Mouse (Mus musculus): ENCODE results near the gene Ube2e1. TPM values are rescaled to one million over a fixed set of nuclear protein-coding genes. Genes with fewer than 3 reads are reported as not detected.

Ube2e1 gene
- 126 and 129 TPM in 2 replicates for polyA plus RNA-seq (2015; fragmentation: Nextera tagmentation; extraction: Ambion mirVana)

GRCm38 (mm10) chr14:18331693-18332131, at the start of gene Ube2e1:
Gene Ube2e1 (minus strand): TSS chr14:18331859.

DNA sequence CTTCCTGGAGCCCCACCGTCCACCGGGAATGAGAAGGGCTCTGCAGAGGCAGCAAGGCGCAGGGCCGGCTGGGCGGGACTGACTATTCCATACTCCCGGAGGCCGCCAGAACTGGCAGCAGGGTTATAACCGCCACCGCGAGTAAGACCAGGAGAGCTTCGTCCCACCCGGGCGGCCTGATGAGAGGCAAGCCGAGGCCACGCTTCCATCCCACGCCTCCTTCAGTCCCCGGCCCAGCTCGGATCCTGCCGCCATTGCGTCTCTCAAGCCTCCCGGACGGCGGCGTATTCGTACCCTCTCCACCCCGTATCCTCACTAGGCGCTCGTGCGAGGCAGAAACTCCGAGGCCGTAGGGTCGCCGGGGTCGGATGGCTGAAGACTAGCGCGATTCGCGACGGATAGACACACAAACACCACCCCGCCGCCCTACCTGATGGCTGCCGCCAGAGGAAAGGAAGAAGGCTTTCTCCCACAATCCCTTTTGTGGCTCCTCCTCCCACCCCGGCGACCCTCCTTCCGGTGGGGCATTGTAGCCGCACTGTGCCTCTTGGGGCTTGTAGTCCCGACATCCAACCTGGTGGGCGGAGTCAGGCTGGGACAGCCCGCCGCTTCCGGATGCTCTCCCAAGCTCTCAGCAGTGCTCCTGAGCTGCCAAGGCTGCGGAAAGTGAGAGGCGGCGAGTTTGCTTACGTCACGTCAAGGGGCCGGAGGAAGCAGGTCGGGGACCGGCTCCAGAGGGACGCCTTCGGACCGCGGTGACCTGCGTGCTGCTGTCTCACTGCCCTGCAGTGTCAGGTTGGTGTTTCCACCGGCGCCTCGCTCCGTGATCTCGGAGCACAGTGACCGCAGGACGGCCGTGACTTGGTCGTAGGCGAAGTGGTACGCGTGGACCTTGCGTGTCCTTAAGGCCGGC, 60.9 kb downstream of the Ube2e1 start, which contains the start of the genes Nkiras1 and Rpl15:
Gene Nkiras1, plus strand, starts transcription at position 608 of the 913 bp plus-strand sequence.
Gene Rpl15, minus strand, starts transcription at position 863 of the 913 bp plus-strand sequence.

DNA sequence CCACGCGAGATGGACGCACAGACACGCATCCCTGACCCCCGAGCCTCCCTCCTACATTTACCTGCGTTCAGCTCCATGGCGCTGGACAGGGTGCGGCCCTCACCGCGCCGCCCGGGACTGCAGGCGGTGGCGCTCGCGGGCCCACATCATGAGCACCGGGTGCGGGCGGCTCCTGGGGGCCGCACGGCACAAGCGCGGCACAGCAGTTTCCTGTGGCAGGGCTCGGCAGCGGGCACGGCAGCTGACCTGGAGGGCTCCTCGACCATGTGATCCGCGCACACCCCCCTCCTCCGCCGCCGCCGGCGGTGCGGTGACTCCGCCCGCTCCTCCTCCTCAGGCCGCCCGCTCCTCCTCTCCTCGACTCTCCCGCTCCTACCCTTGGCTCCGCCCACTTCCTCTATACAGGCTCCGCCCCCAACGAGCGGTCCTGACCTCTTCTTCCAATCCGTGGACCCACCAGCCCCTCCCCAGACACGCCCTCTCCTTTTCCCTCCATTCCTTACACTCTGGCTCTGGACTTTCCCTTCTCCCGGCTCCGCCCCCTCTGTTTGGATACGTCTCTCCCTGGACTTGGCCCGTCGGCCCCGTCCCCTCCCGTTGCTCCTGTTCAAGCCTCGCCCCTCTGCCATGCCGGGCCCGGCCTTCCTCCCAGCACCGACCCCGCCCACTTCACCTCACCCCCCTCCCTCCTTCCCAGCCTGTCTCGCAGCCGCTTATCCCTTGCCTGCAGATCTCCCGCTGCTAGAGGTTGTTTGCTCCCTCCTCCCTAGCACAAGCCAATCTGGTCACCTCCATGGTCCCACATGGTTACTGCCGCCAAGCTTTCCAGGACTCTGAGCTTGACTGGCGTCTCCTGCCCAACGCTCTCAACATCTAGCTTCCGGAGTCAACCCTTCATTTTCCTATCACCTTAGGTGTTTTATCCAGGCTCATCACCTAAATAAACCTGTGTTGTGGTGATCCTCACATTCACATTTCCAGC, 92.6 kb downstream of the Ube2e1 start, which contains the start of gene Nr1d2:
Gene Nr1d2, minus strand, starts transcription at position 378 of the 982 bp plus-strand sequence.

Other genes starting within 250 kb of the Ube2e1 start
- 15.2 and 17.8 TPM in 2 replicates for gene Nr1d2, start 92.7 kb downstream of the Ube2e1 start, polyA plus RNA-seq (2015; fragmentation: Nextera tagmentation; extraction: Ambion mirVana)
- gene Nkiras1, start 60.7 kb downstream of the Ube2e1 start, polyA plus RNA-seq (2015; fragmentation: Nextera tagmentation; extraction: Ambion mirVana): 69.7 and 75.2 TPM in 2 replicates
- gene Rpl15, start 60.5 kb downstream of the Ube2e1 start, polyA plus RNA-seq (2015; fragmentation: Nextera tagmentation; extraction: Ambion mirVana): 317 and 339 TPM in 2 replicates

Measured in skeletal muscle tissue, postnatal 0 days (tissue).